Mouse (Mus musculus) inflammation-experienced regulatory T-cells, adult 6 months (primary cell): ENCODE results near the gene Etl4. TPM values are rescaled to one million over a fixed set of nuclear protein-coding genes. Genes with fewer than 3 reads are reported as not detected.

Experiments
- ATAC-seq: one replicate; pipeline ENCODE4 v1.8.0; 2017
- polyA plus RNA-seq, 3 experiments: library from polyadenylated mRNA; unstranded; fragments of 100-300 nt; shearing (Covaris generic); gene quantifications; one replicate each; pipeline ENCODE4 v1.2.1; 2017

Etl4 gene
- under 1 TPM in 1 of 3 experiments, not detected in 2; 0.40 TPM for polyA plus RNA-seq

GRCm38 (mm10) chr2:19909171-19909899 is at the start of gene Etl4:
Gene Etl4, plus strand, starts transcription at chr2:19909780.
- no peak for ATAC-seq

DNA sequence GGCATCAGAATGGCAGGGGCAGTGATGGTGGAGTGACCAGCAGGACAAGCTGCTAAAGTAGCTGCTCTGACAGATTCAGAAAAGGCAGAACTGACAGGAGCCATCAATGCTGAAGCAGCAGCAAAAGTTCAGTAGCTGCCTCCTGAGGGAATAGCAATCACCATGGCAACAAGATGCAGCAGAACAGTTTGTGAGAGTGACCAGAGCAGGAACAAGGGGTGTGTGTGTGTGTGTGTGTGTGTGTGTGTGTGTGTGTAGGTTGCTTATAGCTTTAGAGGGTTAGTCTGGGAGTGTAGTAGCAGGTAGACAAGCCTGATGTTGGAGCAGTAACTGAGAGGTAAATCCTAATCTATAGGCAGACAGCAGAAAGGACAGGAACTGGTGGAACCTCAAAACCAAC is 40.4 kb upstream of the Etl4 start:
- no peak for ATAC-seq

- ATAC-seq: no peak
These were observed 37.7 kb upstream of the Etl4 start for GRCm38 (mm10) chr2:19871881-19872280.

DNA sequence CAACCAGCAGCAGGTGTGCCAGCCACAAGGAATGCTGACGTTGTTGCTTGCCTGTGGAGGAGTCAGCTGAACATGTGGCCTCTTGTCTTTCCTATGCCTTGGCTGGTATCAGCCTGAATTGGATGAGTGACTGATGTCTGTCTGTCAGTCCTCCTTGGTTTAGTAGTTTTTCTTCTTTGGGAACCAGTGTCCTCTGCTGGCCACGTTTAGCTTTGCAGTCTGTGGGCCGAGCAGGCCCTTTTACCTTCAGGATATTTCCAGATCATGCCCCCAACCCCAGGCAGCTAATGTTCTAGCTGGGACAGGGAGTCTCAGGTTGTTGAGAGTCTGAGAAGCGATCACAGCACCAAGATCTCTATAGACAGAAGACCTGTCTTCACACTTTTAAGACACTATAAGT is 18.7 kb upstream of the Etl4 start:
- no peak for ATAC-seq

DNA sequence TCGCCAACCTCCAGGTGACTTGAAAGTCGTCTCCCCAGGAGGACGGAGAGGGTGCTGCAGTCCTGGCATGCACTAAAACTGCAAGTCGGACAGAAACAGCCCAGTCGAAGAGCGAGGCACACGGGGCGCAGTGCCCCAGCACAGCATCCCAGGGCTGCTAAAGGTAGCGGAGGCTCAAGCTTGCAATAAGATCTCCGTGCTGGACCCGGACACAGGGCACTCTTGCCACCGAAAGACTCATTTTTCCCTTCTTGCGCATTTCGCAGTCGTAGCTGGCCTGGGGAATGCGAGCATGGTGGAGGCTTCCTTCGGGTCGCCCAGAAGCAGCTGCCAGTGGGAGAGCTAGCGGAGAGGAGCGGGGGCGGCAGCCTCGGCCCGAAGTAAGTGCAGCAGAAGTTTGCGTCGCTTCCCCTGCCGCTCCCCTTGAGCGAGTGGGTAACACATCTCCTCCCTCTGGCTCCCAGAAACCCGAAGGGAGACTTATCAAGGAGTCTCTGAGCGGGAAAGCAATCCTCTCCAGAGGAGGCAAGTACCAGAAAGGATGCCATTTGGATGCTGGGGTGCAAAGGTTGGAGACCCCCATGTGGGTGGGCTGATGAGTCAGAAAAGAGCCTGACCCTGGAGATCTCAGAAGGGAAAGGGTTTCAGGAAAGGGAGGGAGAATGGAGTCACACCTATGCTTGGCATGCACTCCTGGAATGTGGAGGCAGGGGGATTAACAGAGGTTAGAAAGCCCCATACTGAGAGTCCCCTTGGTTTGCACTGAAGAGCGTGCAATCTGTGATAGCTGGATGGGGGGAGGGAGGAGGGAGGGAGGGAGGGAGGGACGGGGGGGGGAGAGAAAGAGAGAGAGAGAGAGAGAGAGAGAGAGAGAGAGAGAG is 560 bp downstream of the Etl4 start:
- ATAC-seq: no peak

DNA sequence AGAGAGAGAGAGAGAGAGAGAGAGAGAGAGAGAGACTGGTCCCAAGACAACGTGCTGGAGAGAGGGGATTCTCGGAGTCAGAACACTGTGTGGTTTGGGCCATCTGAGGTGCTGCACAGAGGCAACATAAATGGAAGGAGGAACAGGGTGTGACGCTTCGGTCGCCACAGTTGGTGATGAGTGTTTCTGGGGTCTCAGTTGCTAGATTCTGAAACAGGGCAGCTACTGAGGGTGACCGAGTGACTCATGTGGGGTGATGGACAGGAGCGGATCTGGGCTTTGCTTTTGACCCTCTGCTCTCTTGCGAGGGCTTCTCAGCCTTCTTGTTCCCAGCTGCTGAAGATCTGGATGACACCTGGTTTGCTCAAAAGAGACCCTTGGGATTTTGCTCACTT is 1.2 kb downstream of the Etl4 start:
- ATAC-seq: no peak

- ATAC-seq: no peak
These were observed 9.6 kb downstream of the Etl4 start for GRCm38 (mm10) chr2:19919190-19919589.

GRCm38 (mm10) chr2:19930009-19930408 is 20.4 kb downstream of the Etl4 start:
- ATAC-seq: no peak

GRCm38 (mm10) chr2:19933836-19934235 is 24.3 kb downstream of the Etl4 start:
- ATAC-seq: no peak

- ATAC-seq: no peak
These were observed 35.6 kb downstream of the Etl4 start for GRCm38 (mm10) chr2:19945205-19945604.

GRCm38 (mm10) chr2:19953028-19953427 is 43.4 kb downstream of the Etl4 start:
- no peak for ATAC-seq

DNA sequence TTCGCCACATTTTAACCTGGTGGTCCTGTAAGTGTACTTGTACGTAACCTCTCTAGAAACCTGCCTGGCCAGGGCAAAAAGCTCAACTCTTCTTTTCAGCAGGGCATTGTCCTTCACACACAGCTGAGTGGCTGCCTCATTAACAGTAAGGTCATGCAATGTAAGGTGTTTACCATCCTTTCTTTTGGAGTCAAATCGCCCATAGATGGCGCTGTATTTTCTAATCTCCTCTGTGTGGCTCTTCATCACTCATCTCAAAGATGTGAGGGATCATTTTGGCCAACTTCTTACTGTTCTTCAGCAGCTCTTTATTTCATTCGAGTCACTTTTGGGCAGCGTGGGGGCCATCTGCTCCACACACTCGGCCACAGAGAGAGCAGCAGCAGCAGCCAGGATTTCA is 56.9 kb downstream of the Etl4 start:
- no peak for ATAC-seq

GRCm38 (mm10) chr2:20037671-20038070 is 128.1 kb downstream of the Etl4 start:
- ATAC-seq: no peak

DNA sequence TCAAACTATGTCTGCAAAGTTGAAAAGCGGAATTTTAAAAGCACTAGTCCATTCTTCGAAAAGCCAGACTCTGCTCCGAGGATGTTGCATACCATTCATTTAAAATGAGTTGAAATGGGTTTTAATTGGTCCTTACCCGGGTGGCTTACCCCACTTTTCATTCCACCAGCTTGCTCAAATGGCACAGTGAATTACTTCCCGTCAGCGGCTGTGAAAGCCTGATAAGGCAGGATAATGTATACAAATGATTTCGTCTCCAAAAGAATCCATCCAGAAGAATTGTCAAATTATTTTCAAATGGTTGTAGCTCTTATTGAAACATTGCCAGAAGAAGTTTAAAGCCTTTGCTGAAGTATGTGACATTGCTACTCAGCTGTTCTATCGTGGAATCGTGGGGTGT is 162.8 kb downstream of the Etl4 start:
- no peak for ATAC-seq

GRCm38 (mm10) chr2:20076118-20076796 is 166.7 kb downstream of the Etl4 start:
- ATAC-seq: no peak

GRCm38 (mm10) chr2:20084781-20085180 is 175.2 kb downstream of the Etl4 start:
- ATAC-seq: no peak

- ATAC-seq: no peak
These were observed 195.9 kb downstream of the Etl4 start for GRCm38 (mm10) chr2:20105456-20105855.

- no peak for ATAC-seq
These were observed 202.1 kb downstream of the Etl4 start for GRCm38 (mm10) chr2:20111703-20112102.

DNA sequence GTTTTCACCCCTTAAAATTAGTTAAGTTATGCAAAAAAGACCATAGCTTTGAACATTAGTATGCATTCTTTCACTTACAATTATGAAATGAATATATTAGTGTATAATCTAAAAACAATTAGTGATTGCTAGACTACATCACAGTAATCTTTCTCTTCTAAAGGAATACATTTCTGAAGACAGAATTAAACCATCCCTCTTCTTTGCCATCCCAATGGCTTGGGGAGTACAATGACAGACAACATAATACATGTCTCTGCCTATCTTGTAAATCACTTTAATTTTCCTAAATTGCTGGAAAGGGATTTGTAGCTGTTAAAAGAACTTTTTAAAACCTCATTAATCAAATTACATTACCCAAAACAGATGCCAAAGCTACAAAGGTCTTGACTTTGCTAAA is 216.3 kb downstream of the Etl4 start:
- ATAC-seq: no peak

DNA sequence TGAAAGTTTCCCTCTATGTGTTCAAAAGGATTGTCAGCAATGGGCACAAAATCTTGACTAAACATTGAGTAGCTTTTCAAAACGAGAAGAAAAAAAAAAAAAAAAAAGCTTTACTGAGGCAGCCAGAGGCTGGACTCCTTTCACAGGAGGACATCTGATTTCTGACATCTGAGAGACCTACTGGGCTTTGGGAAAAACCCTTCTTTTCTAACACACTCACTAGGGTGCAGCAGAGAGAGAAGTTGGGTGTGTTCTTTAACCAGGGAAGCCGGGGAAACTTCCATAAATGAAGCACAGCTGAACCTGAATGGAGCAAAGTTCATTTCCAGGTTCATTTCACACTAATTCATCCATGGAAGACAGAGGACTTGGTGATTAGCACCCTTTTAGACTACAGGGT is 222.2 kb downstream of the Etl4 start:
- no peak for ATAC-seq

GRCm38 (mm10) chr2:20138426-20138825 is 228.8 kb downstream of the Etl4 start:
- no peak for ATAC-seq

- no peak for ATAC-seq
These were observed 235.8 kb downstream of the Etl4 start for GRCm38 (mm10) chr2:20145368-20145767.

DNA sequence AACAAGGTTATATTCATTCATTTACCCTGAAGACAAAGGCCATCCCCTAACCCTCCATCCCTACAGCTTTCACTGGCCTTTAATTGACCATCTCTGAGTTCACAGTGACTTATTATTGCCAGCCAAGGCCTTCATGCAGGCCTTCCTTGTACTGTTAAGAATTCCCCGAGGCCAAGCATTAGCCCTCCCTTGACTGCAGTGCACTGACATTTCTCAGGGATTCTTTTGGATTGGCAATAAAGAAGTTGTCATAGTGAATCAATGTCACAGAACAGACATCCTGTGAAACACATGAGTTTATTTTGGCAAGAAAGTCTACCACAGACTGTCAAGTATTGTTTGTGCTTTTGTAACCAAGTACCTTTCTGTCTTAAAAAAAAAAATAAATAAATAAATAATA is 257.5 kb downstream of the Etl4 start:
- ATAC-seq: no peak
